Mouse (Mus musculus) E14TG2a.4 (cell line): ENCODE measurements around the gene Mast3.

Source experiments
- H3K27me3 ChIP-seq: 2 replicates; pipeline ENCODE4 v1.6.1; 2014; ENCODE audit warnings: low read length, control low read depth; ENCODE audit not compliant: insufficient read depth
- H3K36me3 ChIP-seq: 2 replicates; pipeline ENCODE4 v1.6.1; 2014; ENCODE audit warnings: low read length, control low read depth; ENCODE audit not compliant: insufficient read depth
- H3K4me1 ChIP-seq: replicated peaks from 2 replicates; pipeline ENCODE4 v1.6.1; 2014; ENCODE audit warnings: low read depth, low read length, control low read depth
- H3K4me3 ChIP-seq: replicated peaks from 2 replicates; pipeline ENCODE4 v1.5.1; 2014; ENCODE audit warnings: mild to moderate bottlenecking, low read length
- H3K9me3 ChIP-seq: 2 replicates; pipeline ENCODE4 v1.6.1; 2014; ENCODE audit warnings: low read length, control low read depth
- CTCF ChIP-seq: conservative IDR thresholded peaks from 2 replicates; pipeline ENCODE4 v1.5.1; 2014; ENCODE audit warnings: low read length
- POU5F1 ChIP-seq: IDR thresholded peaks from 2 replicates; pipeline ENCODE4 v1.6.1; 2014; ENCODE audit warnings: low read length, borderline replicate concordance

The Mast3 gene

GRCm38 (mm10) chr8:70729808-70730475 is 74.9 kb downstream of the Mast3 start:
- TF ChIP-seq CTCF (peak; percentile 35), POU5F1 (no peak)
- peak overlapping the region; percentile 73 for H3K4me3 ChIP-seq
- no peaks in the 10 kb centered on the region for H3K9me3 ChIP-seq
- peaks cover 43% of the 10 kb centered on the region for H3K4me1 ChIP-seq
- H3K27me3 ChIP-seq = peaks cover 30% of the 10 kb centered on the region
- no peaks in the 10 kb centered on the region for H3K36me3 ChIP-seq
